ENCODE assay signal across 21 mouse cellular contexts in the genomic region with DNA sequence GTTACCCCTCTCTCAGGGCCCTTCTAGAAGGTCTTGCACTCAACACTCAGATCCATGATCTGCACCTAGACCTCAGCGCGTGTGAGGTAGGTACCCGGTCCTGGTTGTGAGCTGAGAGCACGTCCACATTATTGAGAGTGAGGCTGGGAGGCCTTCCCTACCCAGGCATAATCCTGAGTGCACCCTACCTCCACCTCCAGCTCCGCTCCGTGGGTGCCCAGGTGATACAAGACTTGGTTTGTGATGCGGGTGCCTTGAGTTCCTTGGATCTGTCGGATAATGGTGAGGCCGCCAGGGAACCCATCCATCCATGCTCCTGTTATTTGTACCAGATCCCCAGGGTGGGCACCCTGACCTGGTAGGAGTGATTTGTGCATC. TPM values are rescaled to one million over a fixed set of nuclear protein-coding genes. Genes with fewer than 3 reads are reported as not detected.
"Had no signal": no experiment of that assay in that cellular context is flagged by ENCODE, and none has a peak within 500 bp of the region (broad histone marks: within the 10 kb centered on the region; RNA-seq: fewer than 3 reads in every experiment).

No protein-coding gene starts in this region.

- H3K4me2 ChIP-seq: neural tube, embryonic 15.5 days; stomach, embryonic 15.5 days had no signal

- H3K9ac ChIP-seq: neural tube, embryonic 15.5 days; stomach, embryonic 15.5 days had no signal

- H3K27ac ChIP-seq: neural tube, embryonic 15.5 days; stomach, embryonic 15.5 days; stomach, postnatal 0 days had no signal

- H3K27me3 ChIP-seq: neural tube, embryonic 15.5 days had no signal

- H3K36me3 ChIP-seq: neural tube, embryonic 15.5 days; stomach, embryonic 15.5 days had no signal

- DNase-seq: retina, postnatal 1 day; right cerebral cortex, adult 18-20 months; right cerebral cortex, postnatal 14 days; right cerebral cortex, postnatal 25 days; right cerebral cortex, postnatal 4 days; spleen, adult 18-20 months; thymus, adult 18-20 months; thymus, adult 2 months; thymus, postnatal 14 days; thymus, postnatal 25 days; thymus, postnatal 4 days had no signal

- H3K4me3 ChIP-seq: neural tube, embryonic 15.5 days; stomach, embryonic 15.5 days had no signal

- H3K9me3 ChIP-seq: neural tube, embryonic 15.5 days; stomach, embryonic 15.5 days had no signal

RNA-seq across cellular contexts. Expression of a gene that starts 17.5 kb away (rescaled TPM):
- total RNA-seq: neutrophil, adult 5-6 weeks had no signal
- polyA plus RNA-seq: small intestine, adult 2 months; spleen, adult 2 months; stomach, embryonic 14.5 days; stomach, embryonic 16.5 days; thymus, adult 2 months; thymus, postnatal 0 days; urinary bladder, adult 2 months had no signal
